Mouse (Mus musculus): ENCODE results near the gene Traf3ip2. TPM values are rescaled to one million over a fixed set of nuclear protein-coding genes. Genes with fewer than 3 reads are reported as not detected.

Traf3ip2 gene
- polyA plus RNA-seq, 1 experiment from 2014 or later: 9.5 TPM

GRCm38 (mm10) chr10:39587973-39588746 lies 24.6 kb upstream of the Traf3ip2 start:
- Histone ChIP-seq H3K27ac (replicated peaks) (peak overlapping the region; percentile 61; the same call in 1 of the 2 replicates), H3K9me3 (replicated peaks) (peaks cover 4% of the 10 kb centered on the region; the same call in 1 of the 2 replicates), H3K4me3 (no peak overlapping the region), H3K27me3 (ENCODE audit: low read depth, poor library complexity, severe bottlenecking) (peaks cover 44% of the 10 kb centered on the region), H3K36me3 (no peaks in the 10 kb centered on the region), H3K4me1 (peaks cover 40% of the 10 kb centered on the region)
- WGBS: 71% methylated on average over 8 of the region's 8 CpGs
- no peak for DNase-seq (ENCODE audit: low spot score)

- Histone ChIP-seq H3K4me3 (no peak overlapping the region), H3K36me3 (0 out of 2 replicates have a peak, but pooled peaks cover 4% of the 10 kb centered on the region), H3K9me3 (replicated peaks) (peaks cover 15% of the 10 kb centered on the region), H3K27ac (replicated peaks) (no peak overlapping the region), H3K27me3 (ENCODE audit: low read depth, poor library complexity, severe bottlenecking) (peaks cover 58% of the 10 kb centered on the region), H3K4me1 (peaks cover 40% of the 10 kb centered on the region)
- 86% methylated on average over 19 of the region's 19 CpGs for WGBS
- DNase-seq (ENCODE audit: low spot score): no peak
Measured at GRCm38 (mm10) chr10:39589765-39590546, 22.8 kb upstream of the Traf3ip2 start.

DNA sequence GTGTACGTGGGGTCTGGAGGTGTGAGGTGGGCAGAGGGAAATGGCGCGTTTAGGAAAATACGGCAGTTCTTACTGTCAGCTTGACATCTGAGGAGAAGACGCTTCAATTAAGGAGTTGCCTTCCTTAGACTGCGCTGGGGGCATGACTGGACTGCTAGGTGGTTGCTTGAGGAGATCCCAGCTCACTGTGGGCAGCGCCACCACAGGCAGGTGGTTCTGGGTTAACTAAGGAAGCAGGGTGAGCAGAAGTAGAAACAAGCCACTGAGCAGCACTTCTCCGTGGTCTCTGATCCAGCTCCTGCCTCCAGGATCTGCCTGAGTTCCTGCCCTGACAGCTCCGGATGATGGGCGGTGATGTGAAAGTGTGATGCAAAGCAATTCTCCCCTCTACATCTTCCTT lies 22.1 kb upstream of the Traf3ip2 start:
- 92% methylated on average over 10 of the region's 10 CpGs for WGBS
- Histone ChIP-seq H3K4me3 (no peak overlapping the region), H3K36me3 (0 out of 2 replicates have a peak, but pooled peaks cover 4% of the 10 kb centered on the region), H3K27ac (replicated peaks) (no peak overlapping the region), H3K4me1 (peaks cover 40% of the 10 kb centered on the region), H3K9me3 (replicated peaks) (peaks cover 15% of the 10 kb centered on the region), H3K27me3 (ENCODE audit: low read depth, poor library complexity, severe bottlenecking) (peaks cover 58% of the 10 kb centered on the region)
- DNase-seq (ENCODE audit: low spot score): no peak

DNA sequence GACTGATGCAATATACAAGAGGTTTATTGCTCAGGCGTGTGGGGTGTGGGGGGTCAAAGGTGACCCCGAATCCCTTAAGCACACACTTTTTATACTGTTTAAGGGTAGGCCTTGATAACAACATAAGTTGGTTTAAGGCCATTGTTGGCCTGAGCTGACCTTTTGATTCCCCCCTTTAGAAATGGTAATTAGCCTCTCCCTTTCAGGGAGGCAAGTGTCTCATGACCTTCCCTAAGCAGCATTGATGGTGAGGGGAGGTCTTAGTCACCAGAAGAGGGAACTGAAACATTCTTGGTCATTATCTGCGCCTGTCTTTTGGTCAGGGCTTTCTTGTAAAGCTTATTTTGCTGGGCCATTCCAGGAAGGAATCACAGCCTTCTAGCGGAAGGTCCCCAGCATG lies 20.2 kb upstream of the Traf3ip2 start:
- 0 out of 2 replicates have a peak, but pooled peaks cover 4% of the 10 kb centered on the region for H3K36me3 ChIP-seq
- H3K27ac ChIP-seq (replicated peaks): no peak overlapping the region
- no peak overlapping the region for H3K4me3 ChIP-seq
- peaks cover 70% of the 10 kb centered on the region for H3K27me3 ChIP-seq (ENCODE audit: low read depth, poor library complexity, severe bottlenecking)
- peaks cover 42% of the 10 kb centered on the region for H3K4me1 ChIP-seq
- DNase-seq (ENCODE audit: low spot score): peak; percentile 21
- peaks cover 15% of the 10 kb centered on the region for H3K9me3 ChIP-seq (replicated peaks)
- 38% methylated on average over 4 of the region's 4 CpGs for WGBS

- Histone ChIP-seq H3K9me3 (replicated peaks) (peaks cover 15% of the 10 kb centered on the region), H3K36me3 (0 out of 2 replicates have a peak, but pooled peaks cover 4% of the 10 kb centered on the region), H3K27me3 (ENCODE audit: low read depth, poor library complexity, severe bottlenecking) (peaks cover 57% of the 10 kb centered on the region), H3K27ac (replicated peaks) (no peak overlapping the region), H3K4me3 (no peak overlapping the region), H3K4me1 (peaks cover 28% of the 10 kb centered on the region)
- no peak for DNase-seq (ENCODE audit: low spot score)
- WGBS: 75% methylated on average over 1 of the region's 1 CpGs
Measured at GRCm38 (mm10) chr10:39594716-39595115, 18.0 kb upstream of the Traf3ip2 start.

GRCm38 (mm10) chr10:39595862-39596261 lies 16.9 kb upstream of the Traf3ip2 start:
- 86% methylated on average over 3 of the region's 3 CpGs for WGBS
- no peak overlapping the region for H3K27ac ChIP-seq (replicated peaks)

DNA sequence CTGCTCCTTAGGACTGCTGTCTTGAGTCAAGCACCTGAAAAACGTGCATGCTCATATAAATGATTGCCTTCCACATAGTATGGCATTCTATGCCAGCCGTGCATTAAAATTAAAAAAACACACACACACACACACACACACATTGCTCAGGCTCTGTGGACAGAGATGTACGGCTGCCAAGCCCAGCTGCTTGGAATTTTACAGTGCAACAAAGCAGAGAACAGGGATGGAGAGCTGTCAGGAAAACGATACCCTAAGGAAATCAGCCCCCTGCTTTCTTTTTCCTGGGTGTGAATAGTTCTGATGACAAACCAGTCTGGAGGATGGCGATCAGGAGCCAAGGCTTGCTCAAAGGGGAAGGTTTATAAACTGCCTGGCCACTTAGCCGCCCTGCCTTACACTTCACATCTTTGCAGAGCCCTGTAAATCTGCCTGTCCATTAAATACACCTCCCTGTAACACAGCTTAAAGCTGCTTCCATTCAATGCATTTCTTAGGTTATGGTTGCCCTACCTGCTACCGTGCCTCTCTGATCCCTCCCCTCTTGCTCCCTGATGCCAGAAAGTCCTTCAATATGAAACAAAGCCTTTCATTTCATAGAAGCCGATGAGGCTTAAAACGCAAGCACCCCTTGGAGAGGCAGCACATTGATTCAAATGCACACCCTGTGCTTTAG lies 15.5 kb upstream of the Traf3ip2 start:
- H3K4me3 ChIP-seq: no peak overlapping the region
- peaks cover 19% of the 10 kb centered on the region for H3K4me1 ChIP-seq
- H3K27me3 ChIP-seq (ENCODE audit: low read depth, poor library complexity, severe bottlenecking): peaks cover 37% of the 10 kb centered on the region
- H3K27ac ChIP-seq (replicated peaks): no peak overlapping the region
- peaks cover 15% of the 10 kb centered on the region for H3K9me3 ChIP-seq (replicated peaks)
- no peak for DNase-seq (ENCODE audit: low spot score)
- H3K36me3 ChIP-seq: 0 out of 2 replicates have a peak, but pooled peaks cover 4% of the 10 kb centered on the region
- WGBS: 59% methylated on average over 9 of the region's 9 CpGs

More at GRCm38 (mm10) chr10:39595862-39596261, 16.9 kb upstream of the Traf3ip2 start:
- peaks cover 22% of the 10 kb centered on the region for H3K4me1 ChIP-seq
- H3K4me3 ChIP-seq: no peak overlapping the region
- peaks cover 15% of the 10 kb centered on the region for H3K9me3 ChIP-seq (replicated peaks)
- no peak for DNase-seq (ENCODE audit: low spot score)
- peaks cover 46% of the 10 kb centered on the region for H3K27me3 ChIP-seq (ENCODE audit: low read depth, poor library complexity, severe bottlenecking)
- H3K36me3 ChIP-seq: 0 out of 2 replicates have a peak, but pooled peaks cover 4% of the 10 kb centered on the region

GRCm38 (mm10) chr10:39597792-39598183 lies 14.9 kb upstream of the Traf3ip2 start:
- Histone ChIP-seq H3K27me3 (ENCODE audit: low read depth, poor library complexity, severe bottlenecking) (peaks cover 37% of the 10 kb centered on the region), H3K9me3 (replicated peaks) (peaks cover 15% of the 10 kb centered on the region), H3K36me3 (0 out of 2 replicates have a peak, but pooled peaks cover 4% of the 10 kb centered on the region), H3K4me1 (peaks cover 14% of the 10 kb centered on the region), H3K27ac (replicated peaks) (no peak overlapping the region), H3K4me3 (no peak overlapping the region)
- DNase-seq (ENCODE audit: low spot score): no peak
- WGBS: 66% methylated on average over 3 of the region's 3 CpGs

DNA sequence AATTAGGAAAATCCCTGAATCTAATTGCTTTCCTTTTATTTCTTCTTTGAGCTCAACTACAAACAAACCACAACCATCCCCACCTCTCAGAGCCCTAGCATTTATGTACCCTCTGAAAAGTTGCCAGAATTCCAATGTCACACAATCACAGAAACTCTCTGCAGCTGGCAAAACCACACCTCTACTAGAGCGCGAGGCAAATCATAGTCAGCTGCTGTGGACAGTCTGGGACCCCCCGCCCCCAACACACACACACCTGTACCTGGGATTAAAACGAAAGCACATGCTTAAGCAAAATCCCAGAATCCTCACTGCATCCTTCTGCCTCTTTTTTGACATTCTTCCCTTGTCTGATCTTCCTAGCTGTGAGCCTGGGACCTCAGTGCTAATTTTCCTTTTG lies 13.1 kb upstream of the Traf3ip2 start:
- WGBS: 90% methylated on average over 4 of the region's 4 CpGs
- peaks cover 11% of the 10 kb centered on the region for H3K4me1 ChIP-seq
- H3K9me3 ChIP-seq (replicated peaks): peaks cover 3% of the 10 kb centered on the region; the same call in 1 of the 2 replicates
- H3K36me3 ChIP-seq: no peaks in the 10 kb centered on the region
- no peak overlapping the region for H3K27ac ChIP-seq (replicated peaks)
- peaks cover 26% of the 10 kb centered on the region for H3K27me3 ChIP-seq (ENCODE audit: low read depth, poor library complexity, severe bottlenecking)
- no peak overlapping the region for H3K4me3 ChIP-seq
- DNase-seq (ENCODE audit: low spot score): no peak

DNA sequence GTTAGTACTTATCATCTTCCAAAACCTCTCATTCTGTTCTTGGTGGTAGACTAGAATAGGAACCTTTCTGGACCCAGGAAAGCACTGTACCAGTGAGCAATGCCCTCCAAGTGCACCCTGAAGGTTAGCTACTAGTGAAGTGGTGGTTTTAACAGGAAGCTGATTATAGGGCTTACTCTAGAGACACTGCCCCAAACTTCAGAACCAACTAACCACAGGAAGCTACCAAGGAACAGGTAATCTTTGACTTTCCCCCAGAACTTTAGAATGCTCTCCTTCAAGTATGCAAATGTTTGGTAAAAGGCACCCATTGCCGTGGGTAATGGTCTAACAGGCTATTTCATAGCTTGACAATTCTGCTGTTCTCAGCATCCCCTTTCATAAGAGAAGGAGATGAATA lies 12.6 kb upstream of the Traf3ip2 start:
- no peak for DNase-seq (ENCODE audit: low spot score)
- Histone ChIP-seq H3K27ac (replicated peaks) (no peak overlapping the region), H3K4me3 (no peak overlapping the region), H3K9me3 (replicated peaks) (peaks cover 8% of the 10 kb centered on the region; the same call in 1 of the 2 replicates), H3K4me1 (peaks cover 11% of the 10 kb centered on the region), H3K36me3 (no peaks in the 10 kb centered on the region), H3K27me3 (ENCODE audit: low read depth, poor library complexity, severe bottlenecking) (peaks cover 24% of the 10 kb centered on the region)
- 81% methylated on average over 1 of the region's 1 CpGs for WGBS

GRCm38 (mm10) chr10:39601068-39601467 lies 11.7 kb upstream of the Traf3ip2 start:
- H3K36me3 ChIP-seq: no peaks in the 10 kb centered on the region
- 92% methylated on average over 5 of the region's 5 CpGs for WGBS
- H3K4me1 ChIP-seq: peaks cover 11% of the 10 kb centered on the region
- H3K4me3 ChIP-seq: no peak overlapping the region
- peaks cover 10% of the 10 kb centered on the region; the same call in 1 of the 2 replicates for H3K9me3 ChIP-seq (replicated peaks)
- H3K27me3 ChIP-seq (ENCODE audit: low read depth, poor library complexity, severe bottlenecking): peaks cover 19% of the 10 kb centered on the region
- no peak for DNase-seq (ENCODE audit: low spot score)
- H3K27ac ChIP-seq (replicated peaks): no peak overlapping the region

GRCm38 (mm10) chr10:39606434-39606833 lies 6.3 kb upstream of the Traf3ip2 start:
- no peak overlapping the region for H3K4me3 ChIP-seq
- peaks cover 15% of the 10 kb centered on the region for H3K9me3 ChIP-seq (replicated peaks)
- H3K27ac ChIP-seq (replicated peaks): no peak overlapping the region
- no peak for DNase-seq (ENCODE audit: low spot score)
- 92% methylated on average over 1 of the region's 1 CpGs for WGBS
- no peaks in the 10 kb centered on the region for H3K36me3 ChIP-seq
- no peaks in the 10 kb centered on the region for H3K27me3 ChIP-seq (ENCODE audit: low read depth, poor library complexity, severe bottlenecking)
- H3K4me1 ChIP-seq: no peaks in the 10 kb centered on the region

Measured in midbrain, embryonic 10.5 days (tissue).